Mouse (Mus musculus) hematopoietic stem cell, adult 5-6 weeks (primary cell): ENCODE results near the gene 4930524J08Rik. TPM values are rescaled to one million over a fixed set of nuclear protein-coding genes. Genes with fewer than 3 reads are reported as not detected.

Experiments used
- ATAC-seq, 2 experiments: fragments of 125-278 bp in 1 of 2; replicated peaks in 1 of 2; 2 replicates each; pipeline ENCODE4 v1.8.0; 2016 to 2017; ENCODE audit warnings: inconsistent platforms in 2 of 2, mild to moderate bottlenecking in 2 of 2, moderate number of reproducible peaks in 2 of 2, low read depth in 1 of 2, moderate TSS enrichment in 1 of 2; ENCODE audit not compliant: low FRiP score in 2 of 2, poor library complexity in 2 of 2, severe bottlenecking in 2 of 2, insufficient read depth in 1 of 2, low TSS enrichment in 1 of 2
- total RNA-seq: library from RNA; stranded (forward); fragments of 172-1452, 232-1000 nt; gene quantifications from 2 replicates; pipeline ENCODE4 v1.2.3, GENCODE M21; 2017

The 4930524J08Rik gene
- total RNA-seq, 1 experiment from 2014 or later: not detected

DNA sequence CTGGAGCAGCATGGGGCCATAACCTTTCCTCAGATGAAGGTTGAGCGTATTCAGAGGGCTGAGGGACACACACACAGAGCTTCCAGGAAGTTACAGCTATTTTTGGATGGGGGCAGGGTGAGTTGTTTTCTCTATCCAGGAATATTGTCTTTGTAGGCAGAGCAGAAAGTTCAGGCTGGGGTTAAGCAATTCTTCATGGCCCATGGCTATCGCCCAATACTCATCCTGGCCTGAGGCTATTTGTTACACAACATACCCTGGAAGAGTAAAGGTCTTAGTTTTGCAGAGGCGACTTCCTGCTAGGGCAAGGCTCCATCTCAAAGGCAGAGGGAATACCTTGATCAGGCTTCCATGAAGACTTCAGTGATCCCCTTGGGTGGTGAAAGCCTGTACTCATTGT is 15.3 kb downstream of the 4930524J08Rik start:
- no peak for ATAC-seq

DNA sequence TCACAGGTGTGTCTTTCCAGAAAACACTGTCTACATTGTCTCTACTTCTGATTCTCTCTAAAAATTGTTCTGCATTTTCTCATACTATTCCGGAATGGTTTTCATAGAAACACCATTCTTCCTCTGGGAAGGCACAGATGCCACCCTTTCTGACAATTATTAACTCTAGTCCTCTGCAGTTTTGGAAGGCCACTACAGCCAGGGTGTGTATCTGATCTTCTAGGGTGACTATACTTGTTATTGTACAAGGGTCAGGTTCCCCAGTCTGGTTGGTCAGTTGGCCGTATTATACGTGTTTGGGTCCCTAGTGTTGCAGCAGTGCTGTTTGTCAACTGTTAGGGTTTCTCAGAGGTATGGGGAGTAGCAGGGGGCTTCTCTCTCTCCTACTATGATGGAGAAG is 15.8 kb downstream of the 4930524J08Rik start:
- ATAC-seq: no peak

DNA sequence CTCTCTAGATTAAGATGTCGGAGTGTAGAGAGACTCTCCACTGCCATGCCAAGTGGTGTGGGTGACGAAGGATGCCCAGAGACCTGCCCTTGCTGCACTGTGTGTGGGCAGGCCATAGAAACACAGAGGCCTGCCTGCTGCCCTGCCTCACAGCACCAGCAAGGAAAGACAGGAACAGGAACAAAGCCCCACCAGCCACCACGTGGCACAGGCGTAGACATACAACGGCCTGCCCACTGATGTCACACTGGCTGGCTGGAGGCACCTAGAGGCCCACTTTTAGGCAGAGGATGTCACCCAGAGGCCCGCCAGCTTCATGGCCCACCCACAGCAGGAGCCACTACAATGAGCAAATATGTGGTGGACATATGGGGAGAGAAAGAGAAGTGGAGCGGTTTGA is 21.2 kb downstream of the 4930524J08Rik start:
- ATAC-seq: peak in 1 of 2 experiments; percentile 53; a peak in 2 of 4 replicates

DNA sequence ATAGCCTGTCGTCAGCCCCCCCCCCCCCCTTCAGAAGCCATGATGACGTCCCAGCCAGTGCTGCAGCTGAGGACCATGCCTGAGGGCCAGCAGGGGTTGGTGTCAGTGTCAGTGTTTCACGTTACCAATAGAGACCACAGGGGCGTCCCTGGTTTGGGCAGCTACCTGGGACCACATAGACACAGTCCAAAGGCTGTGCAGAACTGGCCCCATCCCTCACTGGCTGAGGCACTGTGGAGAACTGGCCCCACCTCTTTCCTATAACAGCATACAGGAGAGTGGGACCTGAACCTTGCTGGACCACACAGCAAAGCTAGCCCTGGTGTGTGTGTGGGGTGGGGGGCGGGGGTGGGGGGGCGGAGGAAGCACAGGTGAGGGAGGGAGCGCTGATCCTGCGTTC is 21.6 kb downstream of the 4930524J08Rik start:
- ATAC-seq: no peak

DNA sequence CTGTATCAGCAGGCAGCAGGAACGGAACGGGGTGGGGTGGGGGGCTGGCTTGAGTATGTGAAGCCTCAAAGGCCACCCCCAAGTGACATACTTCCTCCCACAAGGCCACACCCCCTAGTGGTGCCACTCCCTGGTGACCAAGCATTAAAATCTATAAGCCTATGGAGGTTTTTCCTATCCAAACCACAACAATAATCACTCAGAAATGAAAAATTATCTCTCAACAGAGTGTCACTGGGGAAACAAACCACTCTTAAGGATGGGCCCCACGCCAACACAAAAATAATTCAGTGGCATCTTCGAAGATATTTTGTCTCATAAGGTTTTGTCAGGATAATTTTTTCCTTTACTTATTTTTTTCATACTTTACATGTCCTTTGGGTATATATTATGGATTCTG is 25.0 kb downstream of the 4930524J08Rik start:
- no peak for ATAC-seq

DNA sequence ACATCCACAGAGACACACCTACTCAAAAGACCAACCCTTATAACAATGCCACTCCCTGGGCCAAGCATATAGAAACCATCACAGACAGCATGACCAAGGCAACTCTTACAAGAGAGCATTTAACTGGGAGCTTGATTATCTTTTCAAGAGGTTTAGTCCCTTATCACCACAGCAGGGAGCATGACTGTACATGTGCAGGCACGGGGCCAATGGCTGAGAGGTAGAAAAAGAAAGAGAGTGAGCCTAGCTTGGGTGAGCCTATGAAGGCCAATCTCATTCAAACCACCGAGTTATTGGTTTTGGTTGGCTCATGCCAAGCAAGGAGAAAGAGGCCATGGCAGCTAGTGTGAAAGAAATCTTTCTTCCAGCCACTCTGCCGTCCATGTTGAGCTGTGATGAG is 26.6 kb downstream of the 4930524J08Rik start:
- no peak for ATAC-seq

DNA sequence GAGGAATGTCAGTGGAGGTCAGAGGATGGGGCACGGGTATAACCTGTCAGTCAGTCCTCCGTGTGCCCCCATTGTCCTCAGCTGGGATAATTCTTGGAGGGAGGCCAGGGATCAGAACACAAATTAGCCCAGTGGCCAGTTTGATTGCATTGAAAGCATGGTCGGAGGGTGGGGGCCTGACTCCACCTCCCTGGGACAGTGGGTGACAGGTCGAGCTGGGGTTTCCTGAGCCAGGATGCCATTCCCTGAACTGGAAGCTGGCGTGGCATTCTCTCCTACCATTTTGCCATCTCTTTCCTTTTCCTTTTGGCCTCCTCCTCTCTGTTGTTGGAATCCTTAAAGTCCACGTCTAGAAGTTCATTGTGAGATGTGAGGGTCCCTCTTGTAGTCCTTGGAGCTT is 27.0 kb downstream of the 4930524J08Rik start:
- ATAC-seq: no peak

DNA sequence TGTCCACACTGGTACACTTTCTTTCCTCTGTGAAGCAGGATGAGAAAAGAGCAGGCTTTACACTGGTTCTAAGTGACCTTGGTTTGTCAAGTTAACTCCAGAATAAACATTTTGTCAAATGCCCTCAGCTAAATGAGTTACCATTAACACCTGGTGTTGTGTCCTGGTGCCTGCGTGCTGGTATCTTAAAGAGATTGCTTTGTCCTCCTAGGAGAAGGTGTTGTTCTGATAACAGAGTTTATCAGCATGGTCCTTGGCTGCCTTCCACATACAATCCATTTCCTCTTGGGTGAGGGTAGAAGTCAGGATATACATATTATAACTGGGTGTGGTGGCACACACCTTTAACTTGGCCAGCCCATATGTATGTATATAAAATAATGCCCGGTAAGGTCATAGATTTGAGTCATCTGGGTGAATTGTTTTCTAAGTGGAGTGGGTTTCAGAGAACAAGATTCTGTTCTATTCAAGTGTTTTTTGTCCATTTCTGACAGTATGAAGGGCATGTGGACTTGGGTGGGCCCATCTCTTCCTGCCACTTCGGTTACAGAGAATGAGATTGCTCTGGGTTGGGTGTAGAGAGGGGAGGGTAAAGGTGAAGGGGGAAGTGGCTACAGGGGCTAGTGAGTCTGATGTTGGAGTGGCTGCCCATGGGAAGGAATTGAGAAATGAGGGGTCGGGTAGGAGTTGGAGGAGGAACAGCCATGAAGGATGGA is 27.6 kb downstream of the 4930524J08Rik start:
- ATAC-seq: no peak

DNA sequence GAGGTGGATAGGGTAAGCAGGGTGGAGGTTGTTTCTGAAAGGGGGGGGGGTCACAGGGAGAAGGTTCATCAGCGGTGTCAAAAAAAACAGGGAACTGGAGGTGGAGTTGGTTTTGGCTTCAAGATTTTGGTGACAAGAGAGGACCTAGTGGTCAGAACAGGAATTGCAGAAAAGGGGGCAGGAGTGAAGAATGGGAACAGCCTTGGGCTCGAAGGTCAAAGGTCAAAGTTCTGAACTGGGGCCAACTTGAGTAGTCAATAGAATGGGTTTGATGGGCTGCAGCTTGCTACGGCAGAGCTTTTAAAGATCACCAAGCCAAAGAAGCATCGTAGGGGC is 28.1 kb downstream of the 4930524J08Rik start:
- no peak for ATAC-seq

DNA sequence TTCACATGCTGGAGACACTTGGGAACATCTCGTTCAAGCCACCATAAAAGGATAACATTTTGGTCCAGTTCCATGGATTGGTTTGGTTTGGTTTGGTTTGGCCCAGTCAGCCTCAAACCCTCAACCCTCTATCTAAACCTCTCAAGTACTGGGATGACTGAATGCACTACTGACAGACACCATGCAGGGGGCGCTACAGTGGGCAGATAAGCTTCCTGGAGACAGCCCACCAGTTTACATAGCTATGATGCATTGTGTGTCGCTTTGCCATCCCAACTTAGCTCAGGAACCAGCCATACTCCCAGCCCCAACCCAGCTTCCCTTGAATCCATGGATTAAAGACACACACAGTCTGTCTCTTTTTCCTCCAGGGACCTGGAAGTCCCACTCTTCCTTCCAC is 29.6 kb downstream of the 4930524J08Rik start:
- no peak for ATAC-seq

DNA sequence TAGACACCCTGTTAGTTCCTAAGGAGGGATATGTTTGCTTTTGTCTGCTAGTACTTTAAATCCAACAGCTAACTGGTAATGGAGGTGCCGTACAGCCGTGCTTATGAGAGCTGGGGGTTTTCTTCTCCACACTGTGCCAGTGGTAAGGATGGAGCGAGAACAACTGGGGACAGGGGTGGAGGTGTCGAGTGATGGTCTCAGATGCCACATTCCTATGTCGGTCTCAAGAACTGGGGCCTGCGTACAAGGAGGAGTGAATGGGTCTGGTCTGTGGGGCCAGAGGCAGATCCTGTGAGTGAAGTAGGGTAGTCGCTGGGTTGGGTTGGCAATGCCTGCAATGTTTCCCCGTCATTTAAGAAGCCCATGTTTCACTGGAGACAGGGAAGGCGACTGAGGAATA is 33.7 kb downstream of the 4930524J08Rik start:
- no peak for ATAC-seq

DNA sequence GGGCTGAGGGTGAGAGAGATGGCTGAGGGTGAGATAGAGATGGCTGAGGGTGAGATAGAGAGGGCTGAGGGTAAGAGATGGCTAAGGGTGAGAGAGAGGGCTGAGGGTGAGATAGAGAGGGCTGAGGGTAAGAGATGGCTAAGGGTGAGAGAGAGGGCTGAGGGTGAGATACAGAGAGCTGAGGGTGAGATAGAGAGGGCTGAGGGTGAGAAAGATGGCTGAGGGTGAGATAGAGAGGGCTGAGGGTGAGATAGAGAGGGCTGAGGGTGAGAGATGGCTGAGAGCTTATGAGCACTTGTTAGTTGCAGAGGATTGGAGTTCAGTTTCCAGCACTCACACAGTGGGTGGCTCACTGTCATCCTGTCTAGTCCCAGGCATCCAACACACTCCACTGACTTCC is 41.2 kb downstream of the 4930524J08Rik start:
- no peak for ATAC-seq

DNA sequence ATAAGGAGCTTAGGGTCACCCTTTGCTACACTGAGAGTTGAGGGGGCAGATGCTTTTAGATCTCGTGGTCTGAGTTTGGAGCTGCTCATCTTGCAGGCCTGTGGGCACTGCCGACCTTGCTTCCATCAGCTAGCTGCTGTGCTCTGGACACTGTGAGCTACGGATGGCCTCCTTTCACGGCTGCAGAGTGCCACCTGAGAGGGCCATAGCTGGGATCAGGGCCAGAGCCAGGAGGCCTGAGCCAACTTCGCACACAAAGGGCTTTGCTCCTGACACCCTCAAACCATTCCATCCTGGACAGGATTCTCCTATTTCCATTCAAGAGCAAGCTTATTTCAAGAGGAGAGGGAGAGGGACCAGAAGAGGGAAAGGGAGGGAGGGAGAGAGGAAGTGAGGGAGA is 45.5 kb downstream of the 4930524J08Rik start:
- ATAC-seq: no peak

DNA sequence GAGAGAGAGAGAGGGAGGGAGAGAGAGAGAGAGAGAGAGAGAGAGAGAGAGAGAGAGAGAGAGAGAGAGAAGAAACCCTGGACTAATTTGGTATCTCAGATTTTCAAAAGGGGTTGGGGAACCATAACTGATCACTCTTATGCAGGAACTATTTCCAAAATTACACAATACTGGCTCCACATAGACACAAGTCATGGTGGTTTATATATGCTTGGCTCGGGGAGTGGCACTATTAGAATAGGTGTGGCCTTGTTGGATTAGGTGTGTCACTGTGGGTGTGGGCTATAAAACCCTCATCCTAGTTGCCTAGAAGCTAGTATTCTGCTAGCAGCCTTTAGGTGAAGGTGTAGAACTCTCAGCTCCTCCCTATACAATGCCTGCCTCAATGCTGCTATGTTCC is 46.0 kb downstream of the 4930524J08Rik start:
- no peak for ATAC-seq

Other genes with a start within 250 kb of the 4930524J08Rik start
- gene Rasgef1b, start 250.0 kb upstream of the 4930524J08Rik start, total RNA-seq: 21.1 and 30.5 TPM in 2 replicates
- not detected in 2 replicates for gene Vamp9, start 72.8 kb upstream of the 4930524J08Rik start, total RNA-seq
- 109 and 121 TPM in 2 replicates for gene Hnrnpd, start 123 bp upstream of the 4930524J08Rik start, total RNA-seq
- 446 and 584 TPM in 2 replicates for gene Hnrnpdl, start 60.6 kb downstream of the 4930524J08Rik start, total RNA-seq
- 37.5 and 40.0 TPM in 2 replicates for gene Enoph1, start 60.9 kb downstream of the 4930524J08Rik start, total RNA-seq
- not detected in 2 replicates for gene Tmem150c, start 180.7 kb downstream of the 4930524J08Rik start, total RNA-seq